Mouse (Mus musculus): Measurements from ENCODE around the gene Il1rap. TPM values are rescaled to one million over a fixed set of nuclear protein-coding genes. Genes with fewer than 3 reads are reported as not detected.

Il1rap gene
- 1 to 10 TPM; 8.4 to 8.8 TPM for polyA plus RNA-seq (2017; shearing (Covaris generic))

GRCm38 (mm10) chr16:26581048-26581912 lies at the start of gene Il1rap:
Gene Il1rap (plus strand): TSS chr16:26581704.
- ATAC-seq = peak; percentile 96

GRCm38 (mm10) chr16:26532287-26532686 lies 49.2 kb upstream of the Il1rap start:
- no peak for ATAC-seq

GRCm38 (mm10) chr16:26546170-26546878 lies 35.2 kb upstream of the Il1rap start:
- no peak for ATAC-seq

- no peak for ATAC-seq
Measured at GRCm38 (mm10) chr16:26546879-26547206, 34.7 kb upstream of the Il1rap start.

GRCm38 (mm10) chr16:26549221-26549620 lies 32.3 kb upstream of the Il1rap start:
- no peak for ATAC-seq

GRCm38 (mm10) chr16:26552234-26552633 lies 29.3 kb upstream of the Il1rap start:
- no peak for ATAC-seq

- ATAC-seq = no peak
Measured at GRCm38 (mm10) chr16:26558797-26559196, 22.7 kb upstream of the Il1rap start.

GRCm38 (mm10) chr16:26561743-26562142 lies 19.8 kb upstream of the Il1rap start:
- ATAC-seq = no peak

- no peak for ATAC-seq
Measured at GRCm38 (mm10) chr16:26562771-26563170, 18.7 kb upstream of the Il1rap start.

GRCm38 (mm10) chr16:26569387-26569978 lies 12.0 kb upstream of the Il1rap start:
- ATAC-seq = no peak

- ATAC-seq = no peak
Measured at GRCm38 (mm10) chr16:26571836-26572235, 9.7 kb upstream of the Il1rap start.

GRCm38 (mm10) chr16:26574173-26574572 lies 7.3 kb upstream of the Il1rap start:
- no peak for ATAC-seq

- peak; percentile 13 for ATAC-seq
Measured at GRCm38 (mm10) chr16:26581913-26582376, 441 bp downstream of the Il1rap start.

- ATAC-seq = no peak
Measured at GRCm38 (mm10) chr16:26585806-26586205, 4.3 kb downstream of the Il1rap start.

GRCm38 (mm10) chr16:26590897-26591570 lies 9.5 kb downstream of the Il1rap start:
- no peak for ATAC-seq

- no peak for ATAC-seq
Measured at GRCm38 (mm10) chr16:26596440-26596839, 14.9 kb downstream of the Il1rap start.

- no peak for ATAC-seq
Measured at GRCm38 (mm10) chr16:26597307-26597706, 15.8 kb downstream of the Il1rap start.

- ATAC-seq = peak; percentile 45
Measured at GRCm38 (mm10) chr16:26598591-26598990, 17.1 kb downstream of the Il1rap start.

- no peak for ATAC-seq
Measured at GRCm38 (mm10) chr16:26601482-26601881, 20.0 kb downstream of the Il1rap start.

- ATAC-seq = no peak
Measured at GRCm38 (mm10) chr16:26604621-26605020, 23.1 kb downstream of the Il1rap start.

- ATAC-seq = no peak
Measured at GRCm38 (mm10) chr16:26608003-26608402, 26.5 kb downstream of the Il1rap start.

- ATAC-seq = no peak
Measured at GRCm38 (mm10) chr16:26610508-26610907, 29.0 kb downstream of the Il1rap start.
